Mouse (Mus musculus) spleen, adult 2 months (tissue): Measurements from ENCODE around the gene Olfr459. TPM values are rescaled to one million over a fixed set of nuclear protein-coding genes. Genes with fewer than 3 reads are reported as not detected.

Experiments
- DNase-seq, 2 experiments: peaks; one replicate each; pipeline versions ENCODE4 v3.0.0 to v3.0.0-alpha.2; 2012 to 2021; ENCODE audit warnings: low spot score in 2 of 2, low read depth in 1 of 2
- H3K27ac ChIP-seq: fragments of 200-500 bp; 2 replicates; pipeline ENCODE4 v1.5.1; 2012; ENCODE audit warnings: low read length, inconsistent platforms; ENCODE audit not compliant: insufficient read depth
- H3K27me3 ChIP-seq: fragments of 200-500 bp; 2 replicates; pipeline ENCODE4 v1.6.1; 2012; ENCODE audit warnings: mild to moderate bottlenecking, moderate library complexity, low read length, inconsistent platforms; ENCODE audit not compliant: control insufficient read depth, insufficient read depth
- H3K36me3 ChIP-seq: fragments of 200-500 bp; 2 replicates; pipeline ENCODE4 v1.6.1; 2012; ENCODE audit warnings: mild to moderate bottlenecking, low read length, inconsistent platforms; ENCODE audit not compliant: control insufficient read depth, insufficient read depth
- H3K4me1 ChIP-seq: fragments of 200-500 bp; 2 replicates; pipeline ENCODE4 v1.6.1; 2011; ENCODE audit warnings: inconsistent platforms; ENCODE audit not compliant: control insufficient read depth, insufficient read depth, insufficient read length
- H3K4me3 ChIP-seq: fragments of 200-500 bp; 2 replicates; pipeline ENCODE4 v1.5.1; 2011; ENCODE audit warnings: mild to moderate bottlenecking, inconsistent platforms; ENCODE audit not compliant: insufficient read depth, insufficient read length; ENCODE audit errors: extremely low read depth
- CTCF ChIP-seq: fragments of 200-500 bp; IDR thresholded peaks from 2 replicates; pipeline ENCODE4 v1.5.1; 2011; ENCODE audit warnings: mild to moderate bottlenecking, inconsistent platforms; ENCODE audit not compliant: insufficient read depth, insufficient read length, insufficient replicate concordance; ENCODE audit errors: extremely low read depth
- POLR2A ChIP-seq: fragments of 200-500 bp; IDR thresholded peaks from 2 replicates; pipeline ENCODE4 v1.6.1; 2011; ENCODE audit warnings: low read depth, low read length, inconsistent platforms
- WGBS: fragments of 180-500 bp; shearing (Covaris S2); methylation state at CpG from one replicate; pipeline ENCODE4 v1.1.7; 2018; 5-methylcytosine and 5-hydroxymethylcytosine counted together
- polyA plus RNA-seq: library from polyadenylated mRNA; depleted of rRNA; stranded (reverse); fragments of >200 nt; gene quantifications from 2 replicates; pipeline ENCODE4 v1.2.3, GENCODE M21; 2012; rRNA removed

Olfr459 gene
- not detected in 2 replicates for polyA plus RNA-seq

DNA sequence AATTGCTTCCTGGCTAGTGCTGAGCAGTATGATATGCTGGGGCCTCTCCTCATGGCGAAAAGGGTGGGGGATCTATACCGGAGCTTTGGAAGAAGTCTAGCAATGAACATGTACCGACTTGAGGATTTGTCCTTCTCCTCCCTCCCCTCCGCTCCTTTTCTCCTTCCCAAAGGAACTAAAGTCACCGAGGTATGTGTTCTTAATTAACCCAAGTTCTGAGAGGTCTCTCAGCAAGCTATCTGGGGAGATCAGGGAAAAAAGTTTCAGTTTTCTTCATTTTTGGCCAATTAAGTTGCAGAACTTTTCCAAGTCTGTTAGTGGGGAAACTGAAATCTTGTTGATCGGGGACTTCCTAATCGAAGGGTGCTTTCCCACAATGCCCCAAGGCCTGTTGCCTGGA, at the start of gene Olfr459:
TSS of gene Olfr459 (minus strand) at position 101 of the 400 bp plus-strand sequence.
- TF ChIP-seq CTCF, result no peak
- TF ChIP-seq POLR2A, result no peak
- Histone ChIP-seq H3K27ac (no peak within 1 kb of the TSS), H3K4me3 (no peak within 1 kb of the TSS), H3K27me3 (no peaks in the 10 kb centered on the region), H3K36me3 (no peaks in the 10 kb centered on the region), H3K4me1 (no peaks in the 10 kb centered on the region)
- 89% methylated on average over 7 of the region's 7 CpGs for WGBS
- no peak for DNase-seq

GRCm38 (mm10) chr6:41824086-41824485, 49.1 kb upstream of the Olfr459 start:
- DNase-seq, result no peak
- H3K4me1 ChIP-seq, result no peaks in the 10 kb centered on the region
- no peak overlapping the region for H3K27ac ChIP-seq
- TF ChIP-seq CTCF (no peak), POLR2A (no peak)
- no peak overlapping the region for H3K4me3 ChIP-seq
- no peaks in the 10 kb centered on the region for H3K36me3 ChIP-seq
- no peaks in the 10 kb centered on the region for H3K27me3 ChIP-seq

- WGBS, result 82% methylated on average over 2 of the region's 2 CpGs
- TF ChIP-seq CTCF (no peak), POLR2A (no peak)
Measured at GRCm38 (mm10) chr6:41786700-41787099, 11.7 kb upstream of the Olfr459 start.

DNA sequence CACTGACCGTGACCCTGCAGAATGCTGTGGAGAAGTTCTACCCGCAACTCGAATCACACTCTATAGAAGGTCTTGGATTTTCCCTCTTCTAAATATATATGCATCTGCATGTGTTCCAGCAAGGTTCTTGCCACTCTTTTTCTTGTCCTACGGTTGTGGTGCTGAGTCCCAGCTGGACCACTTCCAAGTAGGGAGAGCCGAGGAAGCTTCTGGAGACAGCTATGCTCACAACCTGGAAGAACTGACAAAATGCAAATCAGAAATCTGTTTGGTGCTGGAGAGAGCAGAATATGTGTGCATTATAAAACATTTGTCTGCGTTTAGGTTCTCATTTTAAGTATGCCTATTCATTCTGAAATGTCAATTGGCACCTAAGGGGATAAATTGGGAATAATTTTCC, 744 bp upstream of the Olfr459 start:
- TF ChIP-seq POLR2A (no peak), CTCF (no peak)
- WGBS, result 79% methylated on average over 6 of the region's 6 CpGs

More at GRCm38 (mm10) chr6:41786700-41787099, 11.7 kb upstream of the Olfr459 start:
- Histone ChIP-seq H3K27ac (no peak overlapping the region), H3K4me3 (no peak overlapping the region), H3K36me3 (no peaks in the 10 kb centered on the region), H3K4me1 (no peaks in the 10 kb centered on the region), H3K27me3 (no peaks in the 10 kb centered on the region)
- DNase-seq, result no peak

DNA sequence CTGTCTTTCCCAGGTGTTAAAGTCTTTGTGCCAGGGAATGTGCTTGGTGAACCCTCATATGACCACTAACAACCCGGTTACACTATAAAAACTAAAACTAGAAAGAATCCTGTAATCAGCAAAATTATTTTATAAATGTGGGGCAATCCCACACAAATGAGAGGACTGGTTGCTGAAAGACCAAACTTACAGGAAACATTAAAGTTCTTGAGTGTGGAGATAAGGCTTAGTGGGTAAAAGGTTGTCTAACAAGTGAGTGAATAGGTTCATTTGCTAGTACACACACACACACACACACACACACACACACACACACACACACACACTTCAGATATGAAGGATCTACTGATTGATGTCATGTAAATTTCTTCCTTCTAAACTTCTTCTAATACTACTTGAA, 5.1 kb downstream of the Olfr459 start:
- Histone ChIP-seq H3K4me3 (no peak overlapping the region), H3K27me3 (no peaks in the 10 kb centered on the region), H3K36me3 (no peaks in the 10 kb centered on the region), H3K27ac (no peak overlapping the region), H3K4me1 (no peaks in the 10 kb centered on the region)
- 53% methylated on average over 1 of the region's 1 CpGs for WGBS
- DNase-seq, result no peak
- TF ChIP-seq POLR2A, result no peak
- TF ChIP-seq CTCF, result no peak

More for the DNA sequence above, 744 bp upstream of the Olfr459 start:
- no peak overlapping the region for H3K27ac ChIP-seq
- DNase-seq, result no peak
- no peaks in the 10 kb centered on the region for H3K27me3 ChIP-seq
- H3K4me1 ChIP-seq, result no peaks in the 10 kb centered on the region
- H3K36me3 ChIP-seq, result no peaks in the 10 kb centered on the region
- no peak overlapping the region for H3K4me3 ChIP-seq

GRCm38 (mm10) chr6:41764306-41764705, 10.7 kb downstream of the Olfr459 start:
- Histone ChIP-seq H3K4me3 (no peak overlapping the region), H3K27ac (no peak overlapping the region), H3K4me1 (no peaks in the 10 kb centered on the region), H3K27me3 (no peaks in the 10 kb centered on the region), H3K36me3 (no peaks in the 10 kb centered on the region)
- DNase-seq, result no peak
- TF ChIP-seq CTCF, result no peak
- TF ChIP-seq POLR2A, result no peak
- 89% methylated on average over 5 of the region's 5 CpGs for WGBS

GRCm38 (mm10) chr6:41762370-41762757, 12.6 kb downstream of the Olfr459 start:
- no peaks in the 10 kb centered on the region for H3K4me1 ChIP-seq
- 74% methylated on average over 1 of the region's 1 CpGs for WGBS
- no peaks in the 10 kb centered on the region for H3K36me3 ChIP-seq
- DNase-seq, result no peak
- no peak overlapping the region for H3K4me3 ChIP-seq
- no peak overlapping the region for H3K27ac ChIP-seq
- no peak for TF ChIP-seq POLR2A
- no peak for TF ChIP-seq CTCF
- no peaks in the 10 kb centered on the region for H3K27me3 ChIP-seq
